Mouse (Mus musculus) G1E (cell line): ENCODE measurements around the gene C1qtnf7.

Source experiments
- CTCF ChIP-seq: IDR thresholded peaks from 2 replicates; pipeline ENCODE4 v1.5.1; 2012; ENCODE audit warnings: low read depth, low read length, inconsistent platforms, mixed read lengths
- GATA1 ChIP-seq: IDR thresholded peaks from 2 replicates; pipeline ENCODE4 v1.6.1; 2012; ENCODE audit warnings: borderline replicate concordance, low read length, inconsistent platforms, mixed read lengths
- POLR2AphosphoS5 ChIP-seq: IDR thresholded peaks from 2 replicates; pipeline ENCODE4 v1.6.1; 2012; ENCODE audit warnings: low read depth, low read length, inconsistent platforms; ENCODE audit not compliant: insufficient replicate concordance

DNA sequence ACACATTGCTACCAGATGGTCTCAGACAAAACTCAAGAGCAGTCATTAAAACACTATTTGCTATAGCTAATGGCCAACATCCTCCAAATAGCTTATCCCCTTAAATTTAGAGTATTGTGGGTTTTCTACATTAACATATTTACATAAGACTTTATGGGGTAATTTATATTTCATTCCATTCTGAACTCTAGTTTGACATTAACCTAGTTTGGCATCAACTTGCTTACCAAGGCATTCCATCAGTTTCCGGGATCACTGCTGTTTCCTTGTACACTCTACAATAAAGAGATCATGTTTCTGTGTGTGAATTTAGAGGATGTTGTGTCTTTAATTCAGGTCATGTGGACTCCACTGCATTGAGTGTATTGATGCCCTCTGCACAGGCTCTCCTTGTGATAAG, 7.5 kb downstream of the C1qtnf7 start:
- no peak for TF ChIP-seq CTCF
- TF ChIP-seq GATA1: no peak
- TF ChIP-seq POLR2AphosphoS5: no peak
